Mouse (Mus musculus) cerebellum, postnatal 4 days (tissue): ENCODE measurements around the gene Izumo3.
"Not testable (repeated sequence)": the region's sequence is repeated elsewhere in the genome, so short reads cannot be mapped to it uniquely, and the experiment has no call there.

Source experiments
- DNase-seq, 2 experiments: peaks; one replicate each; pipeline ENCODE4 v3.0.0; 2022; ENCODE audit warnings: low spot score in 2 of 2, mixed read lengths in 1 of 2

Izumo3 gene

DNA sequence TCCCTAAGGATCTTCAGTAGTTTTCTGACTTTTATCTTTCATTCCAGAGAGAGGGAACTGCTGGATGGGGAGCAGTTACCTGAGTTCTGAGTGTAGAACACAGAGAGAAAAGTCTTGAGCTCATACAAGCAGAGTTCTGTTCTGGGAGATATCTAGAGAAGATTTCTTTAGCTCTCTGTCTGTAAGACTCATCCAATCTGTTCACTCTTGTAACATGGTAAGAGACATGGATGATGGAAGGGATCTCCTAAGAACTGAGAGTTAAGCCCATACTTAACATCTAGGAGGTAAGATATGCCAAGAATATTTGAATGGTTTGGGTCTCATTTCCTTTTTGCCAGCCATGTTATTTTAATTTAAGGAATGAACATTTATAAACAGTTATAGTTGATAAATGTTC lies at the start of gene Izumo3:
Izumo3 (minus strand) TSS at position 101 of the 400 bp plus-strand sequence.
- no peak for DNase-seq

DNA sequence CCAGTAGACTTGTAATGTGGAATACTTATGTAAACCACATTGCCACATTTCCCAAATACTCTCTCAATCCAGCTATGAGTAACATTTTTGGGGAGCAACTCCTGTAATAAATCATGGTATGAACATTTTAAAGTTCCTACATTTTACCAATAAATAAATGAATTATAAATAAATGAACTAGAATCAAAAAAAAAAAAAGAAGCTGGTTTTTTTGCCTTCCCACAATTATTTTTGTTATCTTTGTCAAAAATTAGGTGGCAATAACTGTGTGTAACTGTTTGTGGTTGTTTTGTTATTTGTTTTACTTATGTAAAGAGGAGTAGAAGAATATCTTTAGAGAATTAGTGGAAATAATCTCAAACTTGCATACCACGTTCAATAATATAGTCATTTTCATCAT lies 44.6 kb upstream of the Izumo3 start, which contains the start of gene Gm12666:
Gm12666 (minus strand) TSS at position 101 of the 400 bp plus-strand sequence.
- DNase-seq = not testable (repeated sequence)

DNA sequence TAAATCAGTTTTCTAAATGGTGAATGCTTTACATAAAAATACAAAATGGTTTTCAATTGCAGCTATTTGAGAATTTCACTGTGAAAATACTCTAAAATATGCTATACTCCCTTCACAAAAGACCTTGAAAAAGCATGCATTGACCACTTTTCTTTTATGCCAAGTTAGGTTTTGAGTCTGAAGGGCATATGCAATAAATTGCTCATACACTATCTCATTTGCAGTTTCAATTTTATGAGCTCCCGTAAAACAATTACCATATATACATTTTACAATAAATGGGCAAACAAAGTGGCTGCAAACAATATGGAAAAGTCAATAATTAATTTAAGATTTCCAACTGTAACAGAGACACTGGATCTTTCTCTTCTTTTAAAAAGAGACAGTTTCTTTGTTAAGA lies 5.6 kb upstream of the Izumo3 start:
- DNase-seq = no peak

DNA sequence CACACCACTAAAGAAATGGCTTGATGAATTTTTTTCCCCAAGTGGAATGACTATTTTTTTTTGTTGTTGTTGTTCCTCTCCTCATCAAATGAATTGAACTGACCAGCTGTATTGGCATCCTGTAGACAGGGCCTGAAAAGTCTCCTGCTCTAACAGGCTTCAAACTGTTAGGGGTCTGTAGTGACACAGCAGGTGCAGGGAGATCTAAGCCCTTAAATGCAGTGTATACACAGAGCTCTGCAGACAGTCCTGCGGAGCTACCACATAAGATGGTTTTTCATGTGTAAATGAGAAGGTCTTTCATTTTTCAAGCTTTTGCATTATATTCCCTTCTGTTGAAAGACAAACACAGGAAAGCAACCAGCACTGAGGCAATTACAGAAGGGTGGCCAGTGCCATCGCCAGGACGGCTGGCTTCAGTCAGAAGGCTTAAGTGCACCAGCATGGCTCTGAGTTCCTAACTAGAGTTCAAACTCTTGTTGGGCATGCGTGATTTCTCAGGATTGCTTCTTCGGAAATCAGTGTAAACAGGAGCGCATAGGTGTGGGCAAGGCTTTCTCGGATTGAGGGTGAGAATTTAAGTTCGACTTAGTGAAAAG lies 35.5 kb downstream of the Izumo3 start:
- no peak for DNase-seq

DNA sequence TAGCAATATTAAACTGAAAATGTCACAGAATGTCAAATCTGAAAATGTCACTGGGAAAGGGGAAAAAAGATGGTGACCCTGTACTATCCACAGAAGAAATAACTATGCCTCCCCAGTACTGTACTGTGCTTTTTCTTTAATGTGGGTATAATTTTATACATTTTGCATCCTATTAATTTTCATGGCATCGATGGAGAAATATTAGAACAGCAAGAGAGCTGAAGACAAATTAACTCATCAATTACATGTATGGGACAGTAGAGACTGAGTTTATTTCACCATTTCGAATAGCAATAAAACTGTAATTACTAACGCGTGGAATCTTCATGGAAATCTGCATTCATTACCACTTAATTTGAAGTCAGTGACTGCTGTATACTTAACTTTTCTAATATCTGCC lies 49.6 kb downstream of the Izumo3 start:
- no peak for DNase-seq

DNA sequence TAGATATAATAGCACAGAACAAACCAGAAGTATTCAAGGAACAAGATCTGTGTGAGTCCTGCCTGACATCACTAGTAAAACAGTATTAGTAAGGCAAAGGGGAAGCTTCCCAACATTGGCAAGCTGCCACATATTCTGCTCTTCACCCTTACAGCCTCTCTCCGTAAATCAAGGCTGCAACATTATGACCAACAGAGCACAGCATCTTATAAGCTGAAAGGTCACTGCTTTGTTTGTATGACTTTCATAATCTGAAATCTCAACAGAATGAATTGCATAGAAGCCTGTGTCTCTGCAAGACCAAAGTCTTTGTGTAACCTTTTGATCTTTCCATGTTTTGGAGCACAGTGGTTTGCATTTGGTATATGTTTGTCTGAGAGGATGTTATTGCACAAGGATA lies 51.1 kb downstream of the Izumo3 start:
- DNase-seq = no peak
